Mouse (Mus musculus) midbrain, postnatal 0 days (tissue): ENCODE measurements around the gene Mat1a. TPM values are rescaled to one million over a fixed set of nuclear protein-coding genes. Genes with fewer than 3 reads are reported as not detected.

Experiments
- ATAC-seq: fragments of 200-750 bp; cut with Nextera tagmentation; 2 replicates; pipeline ENCODE4 v1.8.0; 2017; ENCODE audit warnings: moderate number of reproducible peaks, mild to moderate bottlenecking, moderate TSS enrichment, moderate library complexity; ENCODE audit not compliant: low FRiP score
- DNase-seq: peaks from one replicate; pipeline ENCODE4 v3.0.0-alpha.2; 2015; ENCODE audit warnings: low spot score
- H3K27ac ChIP-seq: fragments of 300-500 bp; sonication (generic); 2 replicates; pipeline ENCODE4 v1.5.1; 2014; ENCODE audit warnings: low read depth, mild to moderate bottlenecking, low read length, mixed read lengths
- H3K27me3 ChIP-seq: fragments of 300-500 bp; sonication (generic); 2 replicates; pipeline ENCODE4 v1.6.1; 2014; ENCODE audit warnings: low read length, control low read depth, mixed read lengths; ENCODE audit not compliant: insufficient read depth
- H3K36me3 ChIP-seq: fragments of 300-500 bp; sonication (generic); 2 replicates; pipeline ENCODE4 v1.6.1; 2014; ENCODE audit warnings: low read length, control low read depth, mixed read lengths; ENCODE audit not compliant: insufficient read depth
- H3K4me1 ChIP-seq: fragments of 300-500 bp; sonication (generic); 2 replicates; pipeline ENCODE4 v1.6.1; 2014; ENCODE audit warnings: mild to moderate bottlenecking, control low read depth, antibody characterized with exemption, low read length, mixed read lengths; ENCODE audit not compliant: insufficient read depth
- H3K4me2 ChIP-seq: fragments of 300-500 bp; sonication (generic); 2 replicates; pipeline ENCODE4 v1.6.1; 2014; ENCODE audit warnings: low read depth, mild to moderate bottlenecking, low read length, mixed read lengths; ENCODE audit not compliant: poor library complexity, severe bottlenecking
- H3K4me3 ChIP-seq: fragments of 300-500 bp; sonication (generic); 2 replicates; pipeline ENCODE4 v1.5.1; 2014; ENCODE audit warnings: low read depth, mild to moderate bottlenecking, low read length, moderate library complexity
- H3K9ac ChIP-seq: fragments of 300-500 bp; sonication (generic); replicated peaks from 2 replicates; pipeline ENCODE4 v1.6.1; 2014; ENCODE audit warnings: mild to moderate bottlenecking, low read length, moderate library complexity, mixed read lengths; ENCODE audit not compliant: poor library complexity, severe bottlenecking
- H3K9me3 ChIP-seq: fragments of 300-500 bp; sonication (generic); 2 replicates; pipeline ENCODE4 v1.6.1; 2016; ENCODE audit warnings: low read length, control low read depth
- CTCF ChIP-seq: IDR thresholded peaks from 2 replicates; pipeline ENCODE4 v1.5.1; 2016; ENCODE audit warnings: antibody characterized with exemption, mild to moderate bottlenecking
- WGBS: fragments of 180-500 bp; shearing (Covaris S2); extraction: QIAGEN DNeasy Blood & Tissue Kit; methylation state at CpG from one replicate; pipeline ENCODE4 v1.1.7; 2014; 5-methylcytosine and 5-hydroxymethylcytosine counted together
- polyA plus RNA-seq: library from polyadenylated mRNA; unstranded; fragments of >200 nt; fragmentation: Nextera tagmentation; extraction: Ambion mirVana; gene quantifications from 2 replicates; pipeline ENCODE4 v1.2.1, GENCODE M21; 2015
- total RNA-seq: library from RNA; depleted of rRNA; stranded (reverse); fragments of >200 nt; gene quantifications from 2 replicates; pipeline ENCODE4 v1.2.3, GENCODE M21; 2014

Gene Mat1a
- total and polyA plus RNA-seq, 2 experiments from 2014 or later, result not detected

GRCm38 (mm10) chr14:41116271-41116670, 11.4 kb downstream of the Mat1a start:
- no peak overlapping the region for H3K4me2 ChIP-seq
- H3K27me3 ChIP-seq, result no peaks in the 10 kb centered on the region
- H3K4me1 ChIP-seq, result no peaks in the 10 kb centered on the region
- H3K27ac ChIP-seq, result no peak overlapping the region
- no peak for TF ChIP-seq CTCF
- H3K9ac ChIP-seq, result no peak overlapping the region
- no peaks in the 10 kb centered on the region for H3K36me3 ChIP-seq
- H3K9me3 ChIP-seq, result no peaks in the 10 kb centered on the region
- ATAC-seq (no peak), DNase-seq (no peak)
- 89% methylated on average over 3 of the region's 3 CpGs for WGBS
- no peak overlapping the region for H3K4me3 ChIP-seq

GRCm38 (mm10) chr14:41124683-41125082, 19.8 kb downstream of the Mat1a start:
- no peaks in the 10 kb centered on the region for H3K36me3 ChIP-seq
- no peak overlapping the region for H3K4me3 ChIP-seq
- no peaks in the 10 kb centered on the region for H3K27me3 ChIP-seq
- no peaks in the 10 kb centered on the region for H3K4me1 ChIP-seq
- 88% methylated on average over 5 of the region's 5 CpGs for WGBS
- H3K4me2 ChIP-seq, result no peak overlapping the region
- DNase-seq (no peak), ATAC-seq (no peak)
- no peak overlapping the region for H3K27ac ChIP-seq
- no peaks in the 10 kb centered on the region for H3K9me3 ChIP-seq
- no peak overlapping the region for H3K9ac ChIP-seq
- TF ChIP-seq CTCF, result no peak

- Histone ChIP-seq H3K4me3 (no peak overlapping the region), H3K9me3 (no peaks in the 10 kb centered on the region), H3K4me1 (no peaks in the 10 kb centered on the region), H3K4me2 (no peak overlapping the region), H3K27ac (no peak overlapping the region), H3K36me3 (no peaks in the 10 kb centered on the region), H3K9ac (no peak overlapping the region), H3K27me3 (no peaks in the 10 kb centered on the region)
- ATAC-seq (peak; percentile 65; the same call in 1 of the 2 replicates), DNase-seq (peak; percentile 64)
- WGBS, result 19% methylated on average over 4 of the region's 4 CpGs
- peak; percentile 82 for TF ChIP-seq CTCF
Observed at GRCm38 (mm10) chr14:41127997-41128396, 23.2 kb downstream of the Mat1a start.

- Histone ChIP-seq H3K36me3 (no peaks in the 10 kb centered on the region), H3K4me2 (no peak within 1 kb of the TSS), H3K9me3 (no peaks in the 10 kb centered on the region), H3K4me3 (no peak within 1 kb of the TSS), H3K27me3 (no peaks in the 10 kb centered on the region), H3K4me1 (no peaks in the 10 kb centered on the region), H3K27ac (no peak within 1 kb of the TSS), H3K9ac (no peak within 1 kb of the TSS)
- no peak for DNase-seq
- no peak for TF ChIP-seq CTCF
- no peak for ATAC-seq
- 76% methylated on average over 7 of the region's 7 CpGs for WGBS
Observed at GRCm38 (mm10) chr14:41131540-41131939, 26.7 kb downstream of the Mat1a start, which contains the start of gene Sftpa1. Gene Sftpa1, plus strand, starts transcription at chr14:41131782.

- H3K9ac ChIP-seq, result no peak overlapping the region
- no peak overlapping the region for H3K4me2 ChIP-seq
- H3K27ac ChIP-seq, result no peak overlapping the region
- ATAC-seq, result no peak
- no peak for DNase-seq
- no peaks in the 10 kb centered on the region for H3K36me3 ChIP-seq
- TF ChIP-seq CTCF, result no peak
- no peak overlapping the region for H3K4me3 ChIP-seq
- H3K9me3 ChIP-seq, result no peaks in the 10 kb centered on the region
- H3K27me3 ChIP-seq, result no peaks in the 10 kb centered on the region
- no peaks in the 10 kb centered on the region for H3K4me1 ChIP-seq
Observed at GRCm38 (mm10) chr14:41137006-41137405, 32.2 kb downstream of the Mat1a start.

GRCm38 (mm10) chr14:41140686-41141085, 35.9 kb downstream of the Mat1a start:
- ATAC-seq, result no peak
- WGBS, result 94% methylated on average over 1 of the region's 1 CpGs
- TF ChIP-seq CTCF, result no peak
- Histone ChIP-seq H3K27ac (no peak overlapping the region), H3K9ac (no peak overlapping the region), H3K4me1 (no peaks in the 10 kb centered on the region), H3K36me3 (no peaks in the 10 kb centered on the region), H3K27me3 (no peaks in the 10 kb centered on the region), H3K9me3 (no peaks in the 10 kb centered on the region), H3K4me2 (no peak overlapping the region), H3K4me3 (no peak overlapping the region)
- no peak for DNase-seq
